Mouse (Mus musculus) left cerebral cortex, postnatal 4 days (tissue): Measurements from ENCODE around the gene Ino80d. TPM values are rescaled to one million over a fixed set of nuclear protein-coding genes. Genes with fewer than 3 reads are reported as not detected.

Source experiments
- DNase-seq: peaks from one replicate; pipeline ENCODE4 v3.0.0-alpha.2; 2022
- intact Hi-C: fragments of 180-260 bp; cut with DNase I; formaldehyde crosslinking; loops from one replicate; pipeline ENCODE4 v1.15.1; 2025
- microRNA-seq: library from miRNA; unstranded; fragments of <30 nt; microRNA quantifications from one replicate; pipeline ENCODE4 v1.2.0, GENCODE M21; 2022
- total RNA-seq, 2 experiments: library from RNA; stranded (reverse); gene quantifications; 2 replicates each; pipeline ENCODE4 v1.2.3; 2021

Gene Ino80d
- total RNA-seq, 2 experiments from 2014 or later = 32.0 to 32.7 TPM

DNA sequence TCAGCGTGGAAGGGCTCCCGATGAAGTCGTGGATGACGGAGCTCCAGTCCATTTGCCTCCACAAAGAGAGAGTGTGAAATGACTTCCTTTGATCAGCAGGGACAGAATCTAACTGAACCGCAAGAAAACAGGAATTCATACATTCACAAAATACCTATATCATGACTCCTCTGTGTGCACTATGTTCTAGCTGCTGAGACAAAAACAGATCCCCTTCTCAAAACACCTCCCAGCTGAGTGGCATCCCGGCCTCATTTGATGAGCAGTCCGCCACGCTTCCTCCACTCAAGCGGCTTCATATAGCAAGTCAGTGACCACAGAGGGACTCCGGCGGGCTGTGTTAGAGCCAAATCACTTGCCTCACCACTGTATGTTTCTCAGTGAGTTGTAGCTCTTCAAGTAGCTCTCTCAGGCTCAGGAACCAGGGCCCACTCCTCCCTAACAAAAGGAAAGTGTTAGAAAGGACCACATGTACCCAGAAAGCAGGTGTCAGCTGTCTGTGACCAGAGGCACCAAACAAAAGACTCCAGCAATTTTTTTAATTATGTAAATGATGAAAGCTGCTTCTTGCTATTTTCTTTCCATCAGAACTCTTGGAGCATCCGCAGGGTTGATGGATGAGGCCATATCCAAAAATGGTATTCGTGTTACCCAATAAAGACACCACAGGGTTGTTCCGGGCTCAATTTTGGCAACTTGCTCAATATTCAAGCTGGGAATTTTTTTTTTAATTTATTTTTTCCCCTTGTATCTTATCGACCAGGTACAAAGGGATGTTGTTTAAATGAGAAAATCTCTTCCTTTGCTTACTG is 181.0 kb downstream of the Ino80d start:
- no peak for DNase-seq
- intact Hi-C loops = loop anchor here (10.0 kb wide), 2 partner anchors 139 to 229 kb away; partner anchors contain the start of gene Nrp2

DNA sequence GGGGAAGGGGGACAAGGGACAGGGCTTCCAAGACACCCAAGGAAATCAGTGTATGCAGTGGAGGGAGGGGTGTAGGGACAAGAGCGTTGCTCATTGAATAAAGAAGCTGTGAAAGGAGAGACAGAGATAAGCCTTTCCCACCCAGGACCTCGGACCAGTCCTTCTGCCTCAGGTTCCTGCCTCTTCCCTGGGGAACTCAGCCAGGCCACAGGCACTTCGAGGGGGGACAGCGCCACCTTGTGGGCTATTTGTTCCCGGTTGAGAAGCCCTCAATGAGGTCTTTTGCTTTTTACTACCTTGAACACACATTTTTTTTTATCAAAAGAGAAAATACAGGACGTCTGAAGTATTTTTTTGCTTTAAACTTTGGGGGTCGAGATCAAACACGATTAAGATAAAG is 185.0 kb downstream of the Ino80d start:
- intact Hi-C loops = no loop called here
- peak; percentile 82 for DNase-seq

DNA sequence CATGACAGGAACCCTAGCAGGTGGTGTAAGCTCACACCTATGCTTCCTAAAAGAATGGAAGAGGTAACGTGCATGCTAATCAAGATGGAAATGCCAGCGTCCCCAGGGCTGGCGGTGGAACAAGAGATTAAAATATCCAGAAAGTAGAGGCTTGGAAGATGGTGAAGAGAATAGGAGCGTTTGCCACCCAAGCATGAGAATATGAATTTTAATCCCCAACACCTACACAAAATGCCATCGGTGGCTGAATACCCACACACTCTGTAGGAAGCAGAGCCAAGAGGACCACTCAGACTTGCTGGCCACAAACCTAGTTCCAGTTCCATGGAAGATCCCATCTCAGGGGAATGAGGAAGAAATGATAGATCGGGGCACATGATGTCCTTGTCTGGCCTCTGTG is 195.2 kb downstream of the Ino80d start:
- intact Hi-C loops = no loop called here
- DNase-seq = no peak

DNA sequence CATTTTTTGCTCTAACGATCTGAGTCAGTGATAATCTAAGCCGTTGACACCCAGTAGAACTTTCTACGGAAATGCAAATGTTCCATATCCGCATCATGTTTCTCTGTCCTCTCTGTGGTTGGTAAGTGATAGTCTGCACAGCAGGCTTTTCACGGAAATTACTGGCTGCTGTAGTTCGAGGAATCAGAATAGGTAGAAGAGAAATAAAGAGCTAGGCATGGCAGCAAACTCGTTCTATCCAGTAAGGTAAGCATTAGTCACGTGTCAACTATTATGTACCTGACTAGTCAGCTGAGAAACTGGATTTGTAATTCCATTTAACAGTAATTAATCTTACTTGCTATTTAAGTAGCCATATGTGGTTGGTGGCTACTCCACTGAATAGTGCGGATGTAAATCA is 197.9 kb downstream of the Ino80d start:
- intact Hi-C loops = no loop called here
- no peak for DNase-seq

DNA sequence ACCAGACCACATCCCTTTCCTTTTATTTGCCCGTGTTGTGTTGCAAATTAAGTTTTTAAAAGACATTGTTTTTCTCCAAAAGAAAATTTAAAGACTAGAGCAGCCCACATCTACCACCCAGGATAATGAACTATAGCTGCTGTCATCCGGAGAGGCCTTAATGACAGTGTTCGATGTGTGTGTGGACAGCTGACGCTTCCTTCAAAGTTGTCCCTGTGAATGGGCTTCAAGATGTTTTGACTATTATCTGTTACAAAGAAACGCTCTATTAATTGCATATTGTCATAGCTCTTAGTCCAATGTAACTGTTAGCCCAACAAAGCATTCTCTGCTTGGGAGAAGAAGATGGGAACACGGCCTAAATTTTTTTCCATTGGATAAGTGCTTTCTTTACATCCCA is 200.0 kb downstream of the Ino80d start:
- intact Hi-C loops = loop anchor here (5.0 kb wide), 1 partner anchor 1737 kb away; no protein-coding TSS in a partner anchor
- no peak for DNase-seq

DNA sequence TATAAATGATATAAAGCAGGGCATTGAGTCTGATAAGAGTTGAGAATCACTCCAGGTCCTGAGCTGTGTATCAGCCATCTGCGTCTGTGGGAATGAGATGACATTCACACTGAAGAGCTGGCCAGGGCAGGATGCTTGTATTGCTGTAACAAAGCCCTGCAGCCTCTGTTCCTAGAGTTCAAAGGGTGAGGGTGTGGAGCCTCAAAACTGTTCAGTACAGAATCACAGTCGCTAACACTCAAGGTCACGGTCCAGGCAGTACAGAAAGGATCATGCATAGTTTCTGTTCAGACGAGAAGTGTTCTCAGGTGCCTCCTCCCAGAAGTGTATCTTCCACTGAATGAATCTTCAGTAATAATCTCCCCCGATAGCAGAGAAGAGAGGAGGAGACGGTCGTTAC is 203.0 kb downstream of the Ino80d start:
- intact Hi-C loops = loop anchor here (5.0 kb wide), 1 partner anchor 1734 kb away; no protein-coding TSS in a partner anchor
- DNase-seq = no peak

DNA sequence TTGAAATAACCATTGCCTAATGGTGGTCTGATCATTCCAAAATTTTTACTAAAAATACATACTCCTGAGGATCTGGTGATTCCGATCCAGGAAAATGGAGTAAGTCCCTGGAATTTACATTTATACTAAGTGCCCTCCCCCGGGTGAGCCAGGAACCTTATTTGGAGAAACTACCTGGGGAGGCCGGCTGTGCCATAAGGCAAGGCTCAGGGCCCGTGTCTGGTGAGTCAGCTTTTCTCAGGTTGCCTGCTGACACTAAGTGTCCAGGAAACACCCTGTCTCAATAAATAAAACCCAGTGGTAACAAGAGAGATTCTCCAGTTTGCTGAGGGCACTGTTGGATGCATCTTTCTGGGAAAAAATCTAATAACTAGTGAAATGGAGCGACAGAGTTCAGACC is 205.3 kb downstream of the Ino80d start:
- intact Hi-C loops = no loop called here
- no peak for DNase-seq

DNA sequence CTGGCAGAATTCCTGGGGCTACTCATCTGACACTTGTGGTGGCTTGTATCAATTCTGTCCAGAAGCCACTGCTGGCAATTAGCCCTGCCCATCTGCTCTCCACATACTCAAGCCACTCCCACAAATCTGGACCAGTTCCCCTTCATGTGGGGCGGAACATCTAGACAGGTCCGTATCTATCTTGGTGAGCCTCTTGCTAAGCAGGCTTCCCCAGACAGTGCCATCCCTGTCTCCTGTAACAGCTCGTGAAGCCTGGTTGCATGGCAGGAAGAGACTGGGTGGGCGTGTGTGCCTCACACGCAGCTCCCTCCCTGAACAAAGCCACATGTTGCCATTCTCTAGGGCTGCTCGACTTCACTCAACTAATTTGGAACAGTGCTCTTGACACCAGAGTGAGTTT is 206.0 kb downstream of the Ino80d start:
- intact Hi-C loops = no loop called here
- peak; percentile 84 for DNase-seq

Small RNAs within 50 kb of the gene (microRNA-seq; reads per million reads assigned to microRNA genes)
- not detected for gene Gm24557
- gene Gm44468 = not detected

Other genes starting within 250 kb of the Ino80d start
- gene Eef1b2, start 62.2 kb upstream of the Ino80d start, total RNA-seq = 100 to 1,000 TPM; 705 to 714 TPM
- gene Ndufs1, start 62.2 kb upstream of the Ino80d start, total RNA-seq = 100 to 1,000 TPM; 101 to 107 TPM
- gene Gpr1, start 99.9 kb upstream of the Ino80d start, total RNA-seq = under 1 TPM; 0.50 TPM
- gene Zdbf2, start 158.6 kb upstream of the Ino80d start, total RNA-seq = 10 to 100 TPM; 16.8 to 25.3 TPM